Mouse (Mus musculus) limb, embryonic 15.5 days (tissue): ENCODE measurements around the gene Rhbdd2. TPM values are rescaled to one million over a fixed set of nuclear protein-coding genes. Genes with fewer than 3 reads are reported as not detected.
A peak's percentile ranks its signal among the peaks of the same experiment; 100 is the strongest.

Experiments
- ATAC-seq: fragments of 200-750 bp; cut with Nextera tagmentation; 2 replicates; pipeline ENCODE4 v1.8.0; 2017; ENCODE audit warnings: low read depth, moderate TSS enrichment; ENCODE audit not compliant: insufficient number of reproducible peaks, low FRiP score, low TSS enrichment
- H3K27ac ChIP-seq: fragments of 300-500 bp; sonication (generic); 2 replicates; pipeline ENCODE4 v1.5.1; 2015; ENCODE audit warnings: moderate library complexity, mild to moderate bottlenecking, inconsistent platforms
- H3K27me3 ChIP-seq: fragments of 300-500 bp; sonication (generic); 2 replicates; pipeline ENCODE4 v1.6.1; 2015; ENCODE audit warnings: inconsistent platforms
- H3K36me3 ChIP-seq: fragments of 300-500 bp; sonication (generic); 2 replicates; pipeline ENCODE4 v1.6.1; 2015; ENCODE audit warnings: inconsistent platforms
- H3K4me1 ChIP-seq: fragments of 300-500 bp; sonication (generic); 2 replicates; pipeline ENCODE4 v1.6.1; 2015; ENCODE audit warnings: inconsistent platforms
- H3K4me2 ChIP-seq: fragments of 300-500 bp; sonication (generic); 2 replicates; pipeline ENCODE4 v1.6.1; 2015; ENCODE audit warnings: mild to moderate bottlenecking, inconsistent platforms
- H3K4me3 ChIP-seq: fragments of 300-500 bp; sonication (generic); 2 replicates; pipeline ENCODE4 v1.5.1; 2015; ENCODE audit warnings: mild to moderate bottlenecking, inconsistent platforms
- H3K9ac ChIP-seq: fragments of 300-500 bp; sonication (generic); 2 replicates; pipeline ENCODE4 v1.6.1; 2015; ENCODE audit warnings: inconsistent platforms
- H3K9me3 ChIP-seq: fragments of 300-500 bp; sonication (generic); 2 replicates; pipeline ENCODE4 v1.6.1; 2016; ENCODE audit warnings: inconsistent platforms
- WGBS: fragments of 180-500 bp; shearing (Covaris S2); methylation state at CpG from one replicate; pipeline ENCODE4 v1.1.7; 2015; 5-methylcytosine and 5-hydroxymethylcytosine counted together
- polyA plus RNA-seq: library from polyadenylated mRNA; unstranded; fragments of >200 nt; fragmentation: Nextera tagmentation; extraction: Ambion mirVana; gene quantifications from 2 replicates; pipeline ENCODE4 v1.2.1, GENCODE M21; 2015

The Rhbdd2 gene
- polyA plus RNA-seq, 1 experiment from 2014 or later: 33.4 TPM

DNA sequence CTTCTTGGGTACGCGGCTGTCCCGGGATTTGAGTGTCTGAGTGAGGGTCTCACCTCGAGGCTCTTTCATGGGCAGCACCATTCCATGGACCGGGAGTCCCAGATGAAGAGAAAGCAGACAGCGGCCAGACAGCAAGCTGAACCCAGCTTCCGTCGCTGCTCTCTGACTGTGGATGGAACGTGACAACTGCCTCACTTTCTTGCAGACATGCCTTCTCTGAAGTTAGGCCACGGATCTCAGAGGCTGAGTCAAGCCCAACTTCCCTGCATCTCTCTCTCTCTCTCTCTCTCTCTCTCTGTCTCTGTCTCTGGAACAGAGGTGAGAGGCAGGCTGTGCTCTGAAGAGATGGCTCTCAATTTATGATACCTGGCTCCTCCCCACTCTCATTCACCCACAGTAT lies 3.5 kb upstream of the Rhbdd2 start:
- H3K9me3 ChIP-seq: no peaks in the 10 kb centered on the region
- H3K9ac ChIP-seq: no peak overlapping the region
- no peaks in the 10 kb centered on the region for H3K36me3 ChIP-seq
- H3K27ac ChIP-seq: no peak overlapping the region
- no peak overlapping the region for H3K4me3 ChIP-seq
- no peak for ATAC-seq
- WGBS: 43% methylated on average over 10 of the region's 10 CpGs
- H3K4me2 ChIP-seq: no peak overlapping the region
- H3K27me3 ChIP-seq: no peaks in the 10 kb centered on the region
- 0 out of 2 replicates have a peak, but pooled peaks cover 12% of the 10 kb centered on the region for H3K4me1 ChIP-seq

DNA sequence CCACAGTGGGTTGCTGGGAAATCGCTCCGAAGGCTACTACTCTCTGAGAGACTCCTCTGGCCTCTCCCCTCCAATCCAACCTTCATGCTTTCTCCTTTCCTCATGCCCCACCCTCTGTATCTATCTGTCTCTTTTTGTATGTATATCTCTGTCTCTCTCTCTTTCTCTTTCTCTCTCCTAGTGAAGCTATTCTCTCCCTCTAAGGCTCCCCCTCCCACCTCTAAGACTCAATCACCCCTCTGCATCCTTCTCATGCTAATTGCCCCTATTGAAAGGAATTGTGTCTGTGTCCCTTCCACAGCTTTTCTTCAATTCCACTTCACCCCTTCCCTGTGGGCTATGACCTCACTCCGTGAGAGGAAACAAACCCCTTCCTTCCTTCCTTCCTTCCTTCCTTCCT lies 3.0 kb upstream of the Rhbdd2 start:
- Histone ChIP-seq H3K4me3 (no peak overlapping the region), H3K4me2 (no peak overlapping the region), H3K9me3 (no peaks in the 10 kb centered on the region), H3K27ac (no peak overlapping the region), H3K27me3 (no peaks in the 10 kb centered on the region), H3K4me1 (0 out of 2 replicates have a peak, but pooled peaks cover 12% of the 10 kb centered on the region), H3K9ac (no peak overlapping the region), H3K36me3 (no peaks in the 10 kb centered on the region)
- WGBS: 88% methylated on average over 3 of the region's 3 CpGs
- no peak for ATAC-seq

- WGBS: 32% methylated on average over 3 of the region's 3 CpGs
- Histone ChIP-seq H3K9me3 (no peaks in the 10 kb centered on the region), H3K27me3 (no peaks in the 10 kb centered on the region), H3K4me1 (0 out of 2 replicates have a peak, but pooled peaks cover 12% of the 10 kb centered on the region), H3K36me3 (peaks cover 3% of the 10 kb centered on the region; the same call in 1 of the 2 replicates), H3K9ac (no peak overlapping the region), H3K4me3 (no peak overlapping the region), H3K27ac (no peak overlapping the region), H3K4me2 (no peak overlapping the region)
- ATAC-seq: no peak
Measured at GRCm38 (mm10) chr5:135630598-135630997, 1.8 kb upstream of the Rhbdd2 start.

DNA sequence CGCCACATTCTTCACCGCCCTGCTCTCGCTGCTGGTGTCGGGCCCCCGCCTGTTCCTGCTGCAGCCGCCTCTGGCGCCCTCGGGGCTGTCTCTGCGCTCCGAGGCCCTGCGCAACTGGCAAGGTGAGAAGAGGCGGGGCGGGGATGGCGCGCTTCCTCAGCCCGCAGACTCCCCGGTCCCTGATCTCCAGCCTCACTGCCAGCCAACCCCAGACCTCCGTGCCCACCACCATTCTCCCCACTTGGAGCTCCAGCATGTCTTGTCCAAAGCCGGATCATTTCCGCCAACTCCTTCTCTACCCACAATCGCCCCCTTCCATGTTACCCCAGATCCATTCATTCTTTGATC lies 353 bp downstream of the Rhbdd2 start:
- peak; percentile 77 for ATAC-seq
- Histone ChIP-seq H3K27me3 (no peaks in the 10 kb centered on the region), H3K9ac (peak overlapping the region; percentile 74), H3K9me3 (no peaks in the 10 kb centered on the region), H3K4me3 (peak overlapping the region; percentile 91), H3K4me2 (peak overlapping the region; percentile 63), H3K4me1 (0 out of 2 replicates have a peak, but pooled peaks cover 12% of the 10 kb centered on the region), H3K36me3 (peaks cover 24% of the 10 kb centered on the region), H3K27ac (peak overlapping the region; percentile 86)
- WGBS: 2% methylated on average over 17 of the region's 21 CpGs

DNA sequence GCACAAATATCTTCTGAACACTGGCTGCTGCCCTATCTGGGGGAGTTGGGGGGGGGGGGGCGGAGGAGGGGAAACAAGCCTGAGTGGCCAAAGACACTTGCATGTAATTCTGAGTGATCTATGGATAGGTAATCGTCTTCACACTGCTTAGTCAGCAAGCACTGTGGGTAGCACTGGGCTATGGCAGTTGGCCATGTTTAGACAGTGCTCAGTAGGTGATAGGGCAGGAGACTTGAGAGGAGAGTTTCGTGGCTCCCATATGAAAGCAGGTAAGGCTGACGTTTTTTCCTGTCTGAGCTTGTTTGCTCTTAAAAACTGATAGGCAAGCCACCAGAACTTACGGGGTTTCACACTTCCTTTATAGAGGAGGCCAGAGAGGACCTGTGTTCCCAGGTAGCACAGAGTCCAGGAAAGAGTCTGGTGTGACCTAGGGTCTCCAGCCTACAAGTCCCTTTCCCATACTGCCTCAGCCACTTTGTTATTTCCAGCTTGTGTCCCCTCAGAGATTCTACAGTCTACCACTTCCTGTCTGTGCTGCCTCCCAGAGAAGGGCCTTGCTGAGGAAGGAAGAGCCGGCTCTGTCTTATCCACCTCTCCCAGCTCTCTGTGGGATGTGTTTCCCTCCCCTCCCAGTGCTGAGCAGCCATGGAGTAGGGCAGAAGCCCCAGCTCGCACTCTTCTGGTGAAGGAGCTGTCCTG lies 7.5 kb downstream of the Rhbdd2 start:
- Histone ChIP-seq H3K4me1 (no peaks in the 10 kb centered on the region), H3K36me3 (peaks cover 54% of the 10 kb centered on the region), H3K9me3 (no peaks in the 10 kb centered on the region), H3K4me2 (no peak overlapping the region), H3K9ac (no peak overlapping the region), H3K27me3 (no peaks in the 10 kb centered on the region), H3K27ac (no peak overlapping the region; the same call in 1 of the 2 replicates), H3K4me3 (no peak overlapping the region)
- 74% methylated on average over 7 of the region's 7 CpGs for WGBS
- ATAC-seq: no peak

DNA sequence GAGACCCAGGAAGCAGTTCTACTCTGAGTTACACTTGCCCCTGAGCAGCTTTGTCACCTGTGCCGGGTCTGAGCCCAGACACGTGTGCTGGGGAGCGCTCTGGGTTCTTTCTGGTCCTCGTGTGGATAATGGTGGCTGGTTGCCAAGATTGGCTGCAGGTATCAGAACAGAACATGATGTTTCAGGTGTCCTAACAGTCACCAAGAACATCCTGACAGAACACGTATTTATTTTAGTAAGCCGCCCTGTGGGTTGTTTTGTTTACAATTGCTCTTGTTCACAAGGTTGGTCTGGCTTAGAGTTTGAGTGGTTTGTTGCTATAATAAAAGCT lies 8.0 kb downstream of the Rhbdd2 start:
- Histone ChIP-seq H3K4me3 (no peak overlapping the region), H3K9ac (no peak overlapping the region), H3K4me2 (no peak overlapping the region), H3K27ac (no peak overlapping the region; the same call in 1 of the 2 replicates), H3K4me1 (no peaks in the 10 kb centered on the region), H3K27me3 (no peaks in the 10 kb centered on the region), H3K9me3 (no peaks in the 10 kb centered on the region), H3K36me3 (peaks cover 53% of the 10 kb centered on the region)
- no peak for ATAC-seq
- 75% methylated on average over 6 of the region's 6 CpGs for WGBS

GRCm38 (mm10) chr5:135641028-135641427 lies 8.6 kb downstream of the Rhbdd2 start:
- H3K27me3 ChIP-seq: no peaks in the 10 kb centered on the region
- no peaks in the 10 kb centered on the region for H3K4me1 ChIP-seq
- H3K36me3 ChIP-seq: peaks cover 47% of the 10 kb centered on the region
- no peak overlapping the region for H3K27ac ChIP-seq
- WGBS: 100% methylated on average over 1 of the region's 1 CpGs
- no peaks in the 10 kb centered on the region for H3K9me3 ChIP-seq
- no peak overlapping the region for H3K9ac ChIP-seq
- H3K4me3 ChIP-seq: no peak overlapping the region
- H3K4me2 ChIP-seq: no peak overlapping the region
- ATAC-seq: no peak

DNA sequence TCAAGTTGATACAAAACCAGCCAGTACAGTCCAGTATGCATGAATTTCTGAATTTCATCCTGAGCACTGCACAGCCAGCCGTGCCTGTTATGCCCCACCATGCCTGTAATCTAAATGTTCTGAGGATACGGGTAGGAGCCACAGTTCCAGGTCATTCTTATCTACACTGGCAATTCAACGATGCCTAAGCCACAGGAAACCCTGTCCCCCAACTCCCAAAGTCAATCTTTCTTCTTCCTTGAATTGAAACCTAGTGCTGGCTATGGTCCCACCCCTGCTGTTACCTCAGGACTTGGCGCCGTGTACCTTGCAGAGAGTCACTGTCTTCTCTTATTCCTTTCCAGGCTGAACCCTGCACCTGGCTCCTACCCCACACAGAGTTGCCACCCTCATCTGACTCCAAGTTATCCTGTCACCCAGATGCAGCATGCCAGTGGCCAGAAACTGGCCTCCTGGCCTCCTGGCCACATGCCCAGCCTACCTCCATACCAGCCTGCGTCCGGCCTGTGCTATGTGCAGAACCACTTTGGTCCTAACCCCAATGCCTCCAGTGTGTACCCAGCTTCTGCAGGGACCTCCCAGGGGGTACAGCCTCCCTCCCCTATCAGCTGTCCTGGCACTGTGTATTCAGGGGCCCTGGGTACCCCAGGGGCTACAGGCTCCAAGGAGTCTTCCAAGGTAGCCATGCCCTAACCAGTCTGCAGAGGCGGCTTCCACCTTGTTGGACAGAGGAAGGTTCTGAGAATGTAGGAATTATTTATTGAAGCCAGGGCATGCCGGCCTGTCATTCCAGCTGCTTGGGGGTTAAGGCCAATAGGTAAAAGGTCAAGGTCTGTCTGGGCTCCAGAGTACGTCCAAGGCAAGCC lies 10.5 kb downstream of the Rhbdd2 start:
- no peak overlapping the region for H3K4me3 ChIP-seq
- no peaks in the 10 kb centered on the region for H3K27me3 ChIP-seq
- no peak overlapping the region for H3K4me2 ChIP-seq
- H3K36me3 ChIP-seq: peaks cover 29% of the 10 kb centered on the region
- no peak for ATAC-seq
- no peaks in the 10 kb centered on the region for H3K9me3 ChIP-seq
- H3K4me1 ChIP-seq: no peaks in the 10 kb centered on the region
- 89% methylated on average over 10 of the region's 10 CpGs for WGBS
- no peak overlapping the region for H3K27ac ChIP-seq
- no peak overlapping the region for H3K9ac ChIP-seq

GRCm38 (mm10) chr5:135643552-135643842 lies 11.1 kb downstream of the Rhbdd2 start:
- no peak for ATAC-seq
- 89% methylated on average over 1 of the region's 1 CpGs for WGBS
- no peak overlapping the region for H3K4me3 ChIP-seq
- no peaks in the 10 kb centered on the region for H3K9me3 ChIP-seq
- H3K4me2 ChIP-seq: no peak overlapping the region
- peaks cover 24% of the 10 kb centered on the region; the same call in 1 of the 2 replicates for H3K36me3 ChIP-seq
- H3K4me1 ChIP-seq: no peaks in the 10 kb centered on the region
- no peaks in the 10 kb centered on the region for H3K27me3 ChIP-seq
- no peak overlapping the region for H3K9ac ChIP-seq
- H3K27ac ChIP-seq: no peak overlapping the region

DNA sequence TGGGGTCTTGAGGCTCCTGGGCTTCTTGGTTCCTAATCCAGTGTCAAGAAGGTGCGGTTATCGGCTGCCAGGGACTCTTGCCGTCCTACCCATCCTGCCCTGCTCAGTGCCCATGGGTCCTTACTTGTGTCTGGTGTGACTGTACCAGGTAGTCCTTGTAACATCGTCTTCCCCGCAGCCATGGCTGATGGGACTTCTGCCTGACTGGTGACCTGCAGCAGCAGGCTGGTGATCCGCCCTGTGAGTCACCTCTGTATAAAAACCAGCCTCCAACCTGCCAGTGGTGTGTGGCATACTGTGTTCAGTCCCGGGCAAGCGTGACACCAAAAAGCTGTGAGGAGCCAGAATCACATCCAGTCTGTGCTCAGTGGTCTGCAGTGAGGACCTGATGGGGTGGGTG lies 11.5 kb downstream of the Rhbdd2 start:
- Histone ChIP-seq H3K4me1 (no peaks in the 10 kb centered on the region), H3K4me2 (no peak overlapping the region), H3K27ac (no peak overlapping the region), H3K9ac (no peak overlapping the region), H3K36me3 (peaks cover 22% of the 10 kb centered on the region; the same call in 1 of the 2 replicates), H3K4me3 (no peak overlapping the region), H3K27me3 (no peaks in the 10 kb centered on the region), H3K9me3 (no peaks in the 10 kb centered on the region)
- 89% methylated on average over 8 of the region's 8 CpGs for WGBS
- ATAC-seq: no peak

- no peaks in the 10 kb centered on the region for H3K9me3 ChIP-seq
- ATAC-seq: no peak
- H3K4me1 ChIP-seq: no peaks in the 10 kb centered on the region
- H3K4me2 ChIP-seq: no peak overlapping the region
- no peaks in the 10 kb centered on the region for H3K27me3 ChIP-seq
- no peak overlapping the region for H3K9ac ChIP-seq
- no peak overlapping the region for H3K4me3 ChIP-seq
- H3K27ac ChIP-seq: no peak overlapping the region
- 66% methylated on average over 5 of the region's 5 CpGs for WGBS
- H3K36me3 ChIP-seq: peaks cover 9% of the 10 kb centered on the region; the same call in 1 of the 2 replicates
Measured at GRCm38 (mm10) chr5:135645330-135645729, 12.9 kb downstream of the Rhbdd2 start.

- H3K9ac ChIP-seq: no peak overlapping the region
- H3K4me3 ChIP-seq: no peak overlapping the region
- no peaks in the 10 kb centered on the region for H3K9me3 ChIP-seq
- no peaks in the 10 kb centered on the region for H3K27me3 ChIP-seq
- no peak overlapping the region for H3K27ac ChIP-seq
- H3K36me3 ChIP-seq: peaks cover 6% of the 10 kb centered on the region; the same call in 1 of the 2 replicates
- no peaks in the 10 kb centered on the region for H3K4me1 ChIP-seq
- H3K4me2 ChIP-seq: no peak overlapping the region
- WGBS: 80% methylated on average over 6 of the region's 6 CpGs
- ATAC-seq: no peak
Measured at GRCm38 (mm10) chr5:135646038-135646437, 13.6 kb downstream of the Rhbdd2 start.
